Mouse (Mus musculus) lung, embryonic 14.5 days (tissue): ENCODE measurements around the gene Ank3. TPM values are rescaled to one million over a fixed set of nuclear protein-coding genes. Genes with fewer than 3 reads are reported as not detected.

Experiments
- ATAC-seq: fragments of 200-750 bp; cut with Nextera tagmentation; 2 replicates; pipeline ENCODE4 v1.8.0; 2017; ENCODE audit warnings: mild to moderate bottlenecking, moderate TSS enrichment, moderate library complexity; ENCODE audit not compliant: insufficient read depth
- DNase-seq: peaks from one replicate; pipeline ENCODE4 v3.0.0-alpha.2; 2015
- H3K27ac ChIP-seq: fragments of 300-500 bp; sonication (generic); 2 replicates; pipeline ENCODE4 v1.5.1; 2014; ENCODE audit warnings: low read depth, mild to moderate bottlenecking, moderate library complexity
- H3K27me3 ChIP-seq: fragments of 300-500 bp; sonication (generic); 2 replicates; pipeline ENCODE4 v1.6.1; 2014; ENCODE audit warnings: low read length, control low read depth; ENCODE audit not compliant: insufficient read depth
- H3K36me3 ChIP-seq: fragments of 300-500 bp; sonication (generic); 2 replicates; pipeline ENCODE4 v1.6.1; 2014; ENCODE audit warnings: control low read depth; ENCODE audit not compliant: insufficient read depth
- H3K4me1 ChIP-seq: fragments of 300-500 bp; sonication (generic); 2 replicates; pipeline ENCODE4 v1.6.1; 2014; ENCODE audit warnings: antibody characterized with exemption, control low read depth; ENCODE audit not compliant: insufficient read depth
- H3K4me2 ChIP-seq: fragments of 300-500 bp; sonication (generic); 2 replicates; pipeline ENCODE4 v1.6.1; 2014; ENCODE audit warnings: mild to moderate bottlenecking
- H3K4me3 ChIP-seq: fragments of 300-500 bp; sonication (generic); 2 replicates; pipeline ENCODE4 v1.5.1; 2014; ENCODE audit warnings: low read depth, low read length
- H3K9ac ChIP-seq: fragments of 300-500 bp; sonication (generic); 2 replicates; pipeline ENCODE4 v1.6.1; 2014
- H3K9me3 ChIP-seq: fragments of 300-500 bp; sonication (generic); 2 replicates; pipeline ENCODE4 v1.6.1; 2016; ENCODE audit warnings: low read depth, low read length, control low read depth
- CTCF ChIP-seq: IDR thresholded peaks from 2 replicates; pipeline ENCODE4 v1.5.1; 2016; ENCODE audit warnings: antibody characterized with exemption, low read depth
- WGBS: fragments of 180-500 bp; shearing (Covaris S2); extraction: QIAGEN DNeasy Blood & Tissue Kit; methylation state at CpG from one replicate; pipeline ENCODE4 v1.1.7; 2014; 5-methylcytosine and 5-hydroxymethylcytosine counted together
- polyA plus RNA-seq: library from polyadenylated mRNA; unstranded; fragments of >200 nt; fragmentation: Nextera tagmentation; extraction: Ambion mirVana; gene quantifications from 2 replicates; pipeline ENCODE4 v1.2.1, GENCODE M21; 2014

The Ank3 gene
- polyA plus RNA-seq, 1 experiment from 2014 or later: 16.2 TPM

DNA sequence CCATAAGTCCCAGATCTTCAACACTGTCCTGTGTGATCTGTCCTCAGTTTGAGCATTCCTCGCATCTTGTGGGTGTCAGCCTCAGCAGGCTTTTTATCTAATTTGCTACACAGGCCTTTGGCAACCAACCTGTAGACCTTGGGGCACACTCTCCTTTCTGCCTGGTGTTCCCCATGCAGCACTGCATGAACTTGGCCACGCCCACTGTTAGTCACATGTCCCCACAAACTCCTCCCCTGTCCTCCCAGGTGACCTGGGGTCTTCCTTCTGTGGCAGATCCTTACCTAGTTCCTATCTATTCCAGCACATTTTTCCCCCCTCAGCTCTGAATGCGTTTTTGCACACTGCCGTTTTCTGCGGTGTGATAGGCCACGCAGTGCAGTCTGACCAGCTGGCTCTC, 55.0 kb downstream of the Ank3 start:
- no peaks in the 10 kb centered on the region for H3K4me1 ChIP-seq
- TF ChIP-seq CTCF: no peak
- H3K27me3 ChIP-seq: no peaks in the 10 kb centered on the region
- H3K4me2 ChIP-seq: no peak overlapping the region
- H3K9me3 ChIP-seq: no peaks in the 10 kb centered on the region
- no peak overlapping the region for H3K4me3 ChIP-seq
- DNase-seq: no peak
- H3K27ac ChIP-seq: no peak overlapping the region
- no peak overlapping the region for H3K9ac ChIP-seq
- WGBS: 89% methylated on average over 6 of the region's 6 CpGs
- H3K36me3 ChIP-seq: no peaks in the 10 kb centered on the region
- no peak for ATAC-seq

DNA sequence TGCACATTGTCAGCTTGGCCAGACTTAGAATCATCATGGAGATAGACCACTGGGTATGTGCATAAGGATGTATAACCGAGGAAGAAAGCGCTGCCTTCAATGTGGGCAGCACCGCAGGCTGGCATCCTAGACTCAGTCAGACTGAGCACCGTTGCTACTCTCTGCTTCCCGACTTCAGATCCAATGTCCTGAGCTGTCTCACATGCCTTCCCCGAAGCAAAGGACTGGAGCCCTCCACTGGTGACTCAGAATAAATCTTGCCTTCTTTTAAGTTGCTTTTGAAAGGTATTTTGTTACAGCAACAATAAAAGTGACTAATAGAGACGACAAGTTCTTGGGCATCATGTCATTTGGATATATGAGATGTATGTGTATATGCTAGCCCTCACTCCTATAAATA, 55.9 kb downstream of the Ank3 start:
- DNase-seq (no peak), ATAC-seq (no peak)

GRCm38 (mm10) chr10:69464826-69465225, 66.3 kb downstream of the Ank3 start:
- no peaks in the 10 kb centered on the region for H3K9me3 ChIP-seq
- TF ChIP-seq CTCF: no peak
- H3K36me3 ChIP-seq: no peaks in the 10 kb centered on the region
- no peaks in the 10 kb centered on the region for H3K4me1 ChIP-seq
- H3K4me3 ChIP-seq: no peak overlapping the region
- no peak overlapping the region for H3K9ac ChIP-seq
- no peak for ATAC-seq
- no peak overlapping the region for H3K27ac ChIP-seq
- DNase-seq: no peak
- no peaks in the 10 kb centered on the region for H3K27me3 ChIP-seq
- no peak overlapping the region for H3K4me2 ChIP-seq
- WGBS: 56% methylated on average over 4 of the region's 4 CpGs

More for the DNA sequence above, 55.9 kb downstream of the Ank3 start:
- 66% methylated on average over 7 of the region's 7 CpGs for WGBS
- Histone ChIP-seq H3K9me3 (no peaks in the 10 kb centered on the region), H3K27ac (no peak overlapping the region), H3K27me3 (no peaks in the 10 kb centered on the region), H3K9ac (no peak overlapping the region), H3K4me3 (no peak overlapping the region), H3K4me2 (no peak overlapping the region), H3K4me1 (no peaks in the 10 kb centered on the region), H3K36me3 (no peaks in the 10 kb centered on the region)
- no peak for TF ChIP-seq CTCF

DNA sequence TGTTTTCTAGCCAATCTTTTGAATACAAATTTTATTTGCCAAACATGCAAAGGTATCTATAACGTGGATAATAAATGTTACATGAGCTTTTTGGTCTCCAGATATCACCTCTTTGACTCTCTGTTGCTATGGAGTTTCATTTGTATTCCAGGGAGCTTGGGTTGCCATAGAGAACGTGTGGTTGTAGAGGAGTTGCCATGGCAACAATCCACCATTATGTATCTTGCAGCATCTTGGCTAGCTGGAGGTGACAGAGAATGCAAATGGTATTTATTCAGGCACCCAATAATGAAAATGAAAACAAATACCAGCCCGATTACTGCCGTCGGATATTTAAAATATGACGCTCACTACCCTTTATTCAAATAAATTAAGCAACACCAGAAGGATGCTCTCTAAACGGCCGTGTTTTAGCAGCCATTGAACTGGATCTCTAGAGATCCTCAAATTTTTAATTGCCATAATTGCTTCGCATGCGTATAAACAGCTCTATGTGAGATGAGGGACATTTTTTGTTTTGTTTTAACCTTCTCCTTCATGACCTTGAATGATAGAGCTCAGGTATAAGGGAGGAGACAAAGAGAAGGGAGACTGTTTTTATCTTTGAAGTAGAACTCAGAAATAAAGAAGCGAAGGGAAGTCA, 67.1 kb downstream of the Ank3 start:
- Histone ChIP-seq H3K4me1 (no peaks in the 10 kb centered on the region), H3K9ac (no peak overlapping the region), H3K27ac (no peak overlapping the region), H3K4me3 (no peak overlapping the region), H3K27me3 (no peaks in the 10 kb centered on the region), H3K4me2 (no peak overlapping the region), H3K36me3 (no peaks in the 10 kb centered on the region), H3K9me3 (no peaks in the 10 kb centered on the region)
- DNase-seq (no peak), ATAC-seq (no peak)
- TF ChIP-seq CTCF: no peak
- 71% methylated on average over 11 of the region's 11 CpGs for WGBS

DNA sequence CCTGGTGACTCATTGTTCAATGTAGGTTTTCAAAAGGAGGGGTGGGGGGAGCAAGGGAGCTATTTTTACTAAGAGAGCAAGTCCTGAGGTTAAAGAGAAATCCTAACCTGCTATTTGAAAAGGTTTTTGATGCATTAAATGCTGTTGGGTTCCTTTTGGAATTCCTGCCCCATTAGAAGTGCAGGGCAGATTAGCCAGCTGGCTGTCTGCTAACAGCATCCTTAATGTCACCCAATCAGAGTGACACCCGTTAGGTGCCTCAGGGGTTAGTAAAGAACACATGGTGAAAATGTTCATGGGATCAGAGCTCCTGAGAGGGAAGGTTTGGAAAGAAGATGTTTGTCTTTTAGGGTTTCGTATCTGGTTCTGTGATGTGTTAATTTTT, 67.6 kb downstream of the Ank3 start:
- 56% methylated on average over 2 of the region's 2 CpGs for WGBS
- no peak overlapping the region for H3K4me3 ChIP-seq
- no peak for ATAC-seq
- no peak overlapping the region for H3K27ac ChIP-seq
- H3K36me3 ChIP-seq: no peaks in the 10 kb centered on the region
- no peak for DNase-seq
- no peak for TF ChIP-seq CTCF
- no peaks in the 10 kb centered on the region for H3K27me3 ChIP-seq
- H3K9ac ChIP-seq: no peak overlapping the region
- H3K4me1 ChIP-seq: no peaks in the 10 kb centered on the region
- no peaks in the 10 kb centered on the region for H3K9me3 ChIP-seq
- H3K4me2 ChIP-seq: no peak overlapping the region

DNA sequence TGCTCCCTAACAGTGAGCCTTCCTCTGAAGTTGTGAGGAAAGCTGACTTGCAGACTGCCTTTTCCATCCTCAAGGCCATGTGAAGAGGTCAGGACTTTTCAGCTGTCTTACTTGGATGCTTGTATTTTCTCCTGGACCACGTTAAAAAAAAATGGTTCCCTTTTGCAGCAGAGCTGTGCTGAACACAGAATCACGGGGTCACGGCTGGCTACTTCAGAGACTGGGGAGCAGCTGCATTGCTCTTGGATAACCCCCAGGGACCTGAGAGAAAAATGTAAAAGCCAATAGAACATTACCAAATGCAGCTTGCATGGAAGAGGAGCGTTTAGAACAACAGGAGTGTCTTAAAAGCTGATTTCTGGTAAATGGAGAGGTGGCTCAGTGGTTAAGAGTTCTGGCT, 68.0 kb downstream of the Ank3 start:
- H3K27ac ChIP-seq: no peak overlapping the region
- H3K4me2 ChIP-seq: no peak overlapping the region
- no peaks in the 10 kb centered on the region for H3K4me1 ChIP-seq
- WGBS: 55% methylated on average over 4 of the region's 4 CpGs
- no peaks in the 10 kb centered on the region for H3K9me3 ChIP-seq
- H3K36me3 ChIP-seq: no peaks in the 10 kb centered on the region
- no peak for TF ChIP-seq CTCF
- H3K27me3 ChIP-seq: no peaks in the 10 kb centered on the region
- ATAC-seq (no peak), DNase-seq (no peak)
- no peak overlapping the region for H3K9ac ChIP-seq
- no peak overlapping the region for H3K4me3 ChIP-seq

- no peak overlapping the region for H3K4me2 ChIP-seq
- ATAC-seq: no peak
- H3K9ac ChIP-seq: no peak overlapping the region
- H3K4me3 ChIP-seq: no peak overlapping the region
- 63% methylated on average over 2 of the region's 2 CpGs for WGBS
- no peaks in the 10 kb centered on the region for H3K4me1 ChIP-seq
- no peaks in the 10 kb centered on the region for H3K9me3 ChIP-seq
- DNase-seq: no peak
- no peaks in the 10 kb centered on the region for H3K27me3 ChIP-seq
- TF ChIP-seq CTCF: no peak
- no peak overlapping the region for H3K27ac ChIP-seq
- no peaks in the 10 kb centered on the region for H3K36me3 ChIP-seq
These were observed 68.6 kb downstream of the Ank3 start for GRCm38 (mm10) chr10:69467182-69467581.

DNA sequence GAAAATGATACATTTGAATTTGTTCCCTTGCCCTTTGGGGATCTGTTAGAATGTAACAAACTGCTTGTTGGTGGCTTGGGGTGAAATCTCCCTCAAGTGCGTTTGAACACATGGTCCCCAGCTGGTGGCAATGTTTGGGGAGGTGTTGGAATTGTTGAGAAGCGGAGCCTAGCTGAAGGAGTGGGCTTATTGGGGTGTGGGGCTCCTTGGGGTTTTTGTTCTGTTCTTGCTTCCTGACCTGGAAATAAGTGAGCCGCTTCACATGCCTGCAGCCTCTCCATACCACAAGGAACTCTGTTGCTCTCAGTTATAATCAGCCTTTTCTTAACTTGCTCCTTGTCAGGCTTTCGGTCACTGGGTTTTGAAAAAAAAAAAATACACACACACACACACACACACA, 73.3 kb downstream of the Ank3 start:
- no peak for TF ChIP-seq CTCF
- 70% methylated on average over 4 of the region's 4 CpGs for WGBS

More for the DNA sequence above, 73.3 kb downstream of the Ank3 start:
- Histone ChIP-seq H3K4me2 (no peak overlapping the region), H3K27me3 (no peaks in the 10 kb centered on the region), H3K9ac (no peak overlapping the region), H3K4me1 (no peaks in the 10 kb centered on the region), H3K27ac (no peak overlapping the region), H3K9me3 (no peaks in the 10 kb centered on the region), H3K4me3 (no peak overlapping the region), H3K36me3 (no peaks in the 10 kb centered on the region)
- DNase-seq (no peak), ATAC-seq (no peak)
